25 mouse cellular contexts compared by ENCODE assay signal in genomic region chr11:111363363-111363762, GRCm38 (mm10).
"Had no signal": no experiment of that assay in that cellular context is flagged by ENCODE, and none has a peak within 500 bp of the region (broad histone marks: within the 10 kb centered on the region; RNA-seq: fewer than 3 reads in every experiment).

No protein-coding gene starts in this region.

- H3K9ac ChIP-seq: heart, embryonic 12.5 days; hindbrain, embryonic 12.5 days; intestine, embryonic 15.5 days; limb, embryonic 12.5 days; liver, embryonic 13.5 days had no signal

- H3K36me3 ChIP-seq: heart, embryonic 10.5 days; heart, embryonic 12.5 days; hindbrain, embryonic 10.5 days; hindbrain, embryonic 12.5 days; intestine, embryonic 15.5 days; limb, embryonic 10.5 days; limb, embryonic 12.5 days; liver, embryonic 13.5 days had no signal

- H3K4me2 ChIP-seq: heart, embryonic 12.5 days; hindbrain, embryonic 12.5 days; intestine, embryonic 15.5 days; limb, embryonic 12.5 days; liver, embryonic 11.5 days; liver, embryonic 13.5 days had no signal

- H3K27me3 ChIP-seq: heart, embryonic 12.5 days; hindbrain, embryonic 12.5 days; intestine, embryonic 15.5 days; limb, embryonic 12.5 days; liver, embryonic 13.5 days had no signal

- DNase-seq: gastrocnemius, adult 2 months; gastrocnemius, postnatal 10 days; gastrocnemius, postnatal 25 days; heart, adult 18-20 months; heart, postnatal 10 days; heart, postnatal 4 days; kidney, adult 18-20 months; kidney, postnatal 10 days; kidney, postnatal 25 days; kidney, postnatal 4 days; liver; liver, embryonic 13.5 days had no signal

- ATAC-seq: hindbrain, embryonic 16.5 days; inflammation-experienced regulatory T-cells, adult 6 months; intestine, embryonic 15.5 days; intestine, postnatal 0 days had no signal

- H3K4me3 ChIP-seq: gastrocnemius, adult 2 months; heart, embryonic 10.5 days; heart, embryonic 12.5 days; hindbrain, embryonic 10.5 days; hindbrain, embryonic 12.5 days; intestine, embryonic 15.5 days; layer of hippocampus, adult 2 months; left cerebral cortex, adult 2 months; limb, embryonic 10.5 days; limb, embryonic 12.5 days; liver, embryonic 13.5 days had no signal

- H3K27ac ChIP-seq: gastrocnemius, adult 2 months; heart, embryonic 10.5 days; hindbrain, embryonic 10.5 days; hindbrain, embryonic 12.5 days; intestine, embryonic 15.5 days; layer of hippocampus, adult 2 months; left cerebral cortex, adult 2 months; limb, embryonic 10.5 days; limb, embryonic 12.5 days; liver, embryonic 13.5 days had no signal

- H3K4me1 ChIP-seq: heart, embryonic 10.5 days; heart, embryonic 12.5 days; hindbrain, embryonic 10.5 days; hindbrain, embryonic 12.5 days; intestine, embryonic 15.5 days; limb, embryonic 10.5 days; limb, embryonic 12.5 days; liver, embryonic 13.5 days had no signal

- H3K9me3 ChIP-seq: heart, embryonic 10.5 days; heart, embryonic 12.5 days; hindbrain, embryonic 10.5 days; hindbrain, embryonic 12.5 days; intestine, embryonic 15.5 days; limb, embryonic 10.5 days; limb, embryonic 12.5 days; liver, embryonic 13.5 days had no signal
